Mouse (Mus musculus): Measurements from ENCODE around the gene Pacs2.

Pacs2 gene

GRCm38 (mm10) chr12:113041481-113042439 lies 27.5 kb downstream of the Pacs2 start:
- peak in 1 of 2 experiments; percentile 64 for DNase-seq (ENCODE audit: inconsistent age in 2 of 2, low spot score in 1 of 2)

- no peak for DNase-seq (ENCODE audit: inconsistent age in 2 of 2, low spot score in 1 of 2)
Observed at GRCm38 (mm10) chr12:113042543-113042942, 28.2 kb downstream of the Pacs2 start.

- peak in 1 of 2 experiments; percentile 73 for DNase-seq (ENCODE audit: inconsistent age in 2 of 2, low spot score in 1 of 2)
Observed at GRCm38 (mm10) chr12:113044916-113045677, 30.8 kb downstream of the Pacs2 start.

- DNase-seq (ENCODE audit: inconsistent age in 2 of 2, low spot score in 1 of 2), result no peak
Observed at GRCm38 (mm10) chr12:113046861-113047260, 32.6 kb downstream of the Pacs2 start.

GRCm38 (mm10) chr12:113048103-113048502 lies 33.8 kb downstream of the Pacs2 start:
- DNase-seq (ENCODE audit: inconsistent age in 2 of 2, low spot score in 1 of 2), result no peak

- no peak for DNase-seq (ENCODE audit: inconsistent age in 2 of 2, low spot score in 1 of 2)
Observed at GRCm38 (mm10) chr12:113049836-113050235, 35.5 kb downstream of the Pacs2 start.

GRCm38 (mm10) chr12:113050671-113051070 lies 36.4 kb downstream of the Pacs2 start:
- DNase-seq (ENCODE audit: inconsistent age in 2 of 2, low spot score in 1 of 2), result no peak

GRCm38 (mm10) chr12:113051628-113052403 lies 37.5 kb downstream of the Pacs2 start:
- DNase-seq (ENCODE audit: inconsistent age in 2 of 2, low spot score in 1 of 2), result no peak

- no peak for DNase-seq (ENCODE audit: inconsistent age in 2 of 2, low spot score in 1 of 2)
Observed at GRCm38 (mm10) chr12:113056089-113056488, 41.8 kb downstream of the Pacs2 start.

GRCm38 (mm10) chr12:113060178-113060577 lies 45.9 kb downstream of the Pacs2 start:
- DNase-seq (ENCODE audit: inconsistent age in 2 of 2, low spot score in 1 of 2), result no peak

GRCm38 (mm10) chr12:113061606-113062005 lies 47.3 kb downstream of the Pacs2 start:
- no peak for DNase-seq (ENCODE audit: inconsistent age in 2 of 2, low spot score in 1 of 2)

GRCm38 (mm10) chr12:113062201-113062600 lies 47.9 kb downstream of the Pacs2 start:
- DNase-seq (ENCODE audit: inconsistent age in 2 of 2, low spot score in 1 of 2), result no peak

- no peak for DNase-seq (ENCODE audit: inconsistent age in 2 of 2, low spot score in 1 of 2)
Observed at GRCm38 (mm10) chr12:113063700-113064099, 49.4 kb downstream of the Pacs2 start.

GRCm38 (mm10) chr12:113068002-113068401 lies 53.7 kb downstream of the Pacs2 start:
- DNase-seq (ENCODE audit: inconsistent age in 2 of 2, low spot score in 1 of 2), result no peak

- no peak for DNase-seq (ENCODE audit: inconsistent age in 2 of 2, low spot score in 1 of 2)
Observed at GRCm38 (mm10) chr12:113069389-113069788, 55.1 kb downstream of the Pacs2 start.

GRCm38 (mm10) chr12:113071321-113071720 lies 57.0 kb downstream of the Pacs2 start:
- DNase-seq (ENCODE audit: inconsistent age in 2 of 2, low spot score in 1 of 2), result peak in 1 of 2 experiments; percentile 37

- peak; percentile 37 to 67 for DNase-seq (ENCODE audit: inconsistent age in 2 of 2, low spot score in 1 of 2)
Observed at GRCm38 (mm10) chr12:113071827-113072226, 57.5 kb downstream of the Pacs2 start.

- DNase-seq (ENCODE audit: inconsistent age in 2 of 2, low spot score in 1 of 2), result peak; percentile 67 to 72
Observed at GRCm38 (mm10) chr12:113073420-113074328, 59.4 kb downstream of the Pacs2 start.

GRCm38 (mm10) chr12:113074329-113075062 lies 60.2 kb downstream of the Pacs2 start, which contains the start of gene Tex22:
Gene Tex22 (plus strand): TSS chr12:113074502.
- DNase-seq (ENCODE audit: inconsistent age in 2 of 2, low spot score in 1 of 2), result peak; percentile 93 to 97
